Mouse (Mus musculus): ENCODE results near the gene Gcg.

Gcg gene

GRCm38 (mm10) chr2:62483550-62483949 is at the start of gene Gcg:
Gene Gcg (minus strand): TSS chr2:62483650.
- DNase-seq, result no peak

- no peak for DNase-seq
Observed at GRCm38 (mm10) chr2:62531065-62531464, 47.6 kb upstream of the Gcg start.

GRCm38 (mm10) chr2:62526399-62526798 is 42.9 kb upstream of the Gcg start:
- no peak for DNase-seq

GRCm38 (mm10) chr2:62517790-62518189 is 34.3 kb upstream of the Gcg start:
- DNase-seq, result no peak

GRCm38 (mm10) chr2:62514477-62514876 is 31.0 kb upstream of the Gcg start:
- DNase-seq, result no peak

- DNase-seq, result no peak
Observed at GRCm38 (mm10) chr2:62513477-62513876, 30.0 kb upstream of the Gcg start.

GRCm38 (mm10) chr2:62507130-62507529 is 23.7 kb upstream of the Gcg start:
- DNase-seq, result no peak

- no peak for DNase-seq
Observed at GRCm38 (mm10) chr2:62506441-62506840, 23.0 kb upstream of the Gcg start.

- DNase-seq, result no peak
Observed at GRCm38 (mm10) chr2:62504269-62504796, 20.9 kb upstream of the Gcg start.

GRCm38 (mm10) chr2:62503326-62503725 is 19.9 kb upstream of the Gcg start:
- no peak for DNase-seq

GRCm38 (mm10) chr2:62502516-62502915 is 19.1 kb upstream of the Gcg start:
- no peak for DNase-seq

- DNase-seq, result no peak
Observed at GRCm38 (mm10) chr2:62498821-62499220, 15.4 kb upstream of the Gcg start.

GRCm38 (mm10) chr2:62498086-62498485 is 14.6 kb upstream of the Gcg start:
- DNase-seq, result no peak

- DNase-seq, result no peak
Observed at GRCm38 (mm10) chr2:62497333-62498002, 14.0 kb upstream of the Gcg start.

- no peak for DNase-seq
Observed at GRCm38 (mm10) chr2:62495407-62495806, 12.0 kb upstream of the Gcg start.

- no peak for DNase-seq
Observed at GRCm38 (mm10) chr2:62489832-62490231, 6.4 kb upstream of the Gcg start.

GRCm38 (mm10) chr2:62484906-62485305 is 1.5 kb upstream of the Gcg start:
- DNase-seq, result no peak

- DNase-seq, result no peak
Observed at GRCm38 (mm10) chr2:62480285-62481198, 2.9 kb downstream of the Gcg start.

- DNase-seq, result no peak
Observed at GRCm38 (mm10) chr2:62469551-62469950, 13.9 kb downstream of the Gcg start.

GRCm38 (mm10) chr2:62463287-62463686 is 20.2 kb downstream of the Gcg start:
- no peak for DNase-seq

- DNase-seq, result no peak
Observed at GRCm38 (mm10) chr2:62462174-62462573, 21.3 kb downstream of the Gcg start.

- DNase-seq, result no peak
Observed at GRCm38 (mm10) chr2:62460815-62461450, 22.5 kb downstream of the Gcg start.

GRCm38 (mm10) chr2:62460231-62460710 is 23.2 kb downstream of the Gcg start:
- DNase-seq, result no peak
